Mouse (Mus musculus): ENCODE measurements at regions not wholly inside any gene's neighbourhood (a gene's known extent, or its start where the extent isn't known, plus 50 kb on each side); places are given as distances from the start of the nearest gene placed in this dataset.
A peak's percentile ranks its signal among the peaks of the same experiment; 100 is the strongest.

- H3K4me3 ChIP-seq (ENCODE audit: low read length): no peak overlapping the region
- WGBS: 45% methylated on average over 4 of the region's 4 CpGs
- H3K27ac ChIP-seq (ENCODE audit: low read length): no peak overlapping the region
- H3K9ac ChIP-seq (replicated peaks; ENCODE audit: low read length): no peak overlapping the region
- no peaks in the 10 kb centered on the region for H3K27me3 ChIP-seq (ENCODE audit: insufficient read depth, low read length)
- no peak overlapping the region for H3K4me2 ChIP-seq (replicated peaks; ENCODE audit: low read depth, low read length)
- peaks cover 7% of the 10 kb centered on the region; the same call in 1 of the 2 replicates for H3K9me3 ChIP-seq (ENCODE audit: low read length)
- H3K36me3 ChIP-seq (ENCODE audit: insufficient read depth, low read length): no peaks in the 10 kb centered on the region
- peaks cover 3% of the 10 kb centered on the region; the same call in 1 of the 2 replicates for H3K4me1 ChIP-seq (ENCODE audit: insufficient read depth, low read length)
- ATAC-seq (ENCODE audit: low FRiP score, low TSS enrichment): no peak
Measured at GRCm38 (mm10) chr6:108717681-108718080, 57.3 kb downstream of the Bhlhe40 start.

- Histone ChIP-seq H3K27me3 (ENCODE audit: insufficient read depth, low read length) (no peaks in the 10 kb centered on the region), H3K4me1 (ENCODE audit: insufficient read depth, low read length) (peaks cover 8% of the 10 kb centered on the region), H3K36me3 (ENCODE audit: insufficient read depth, low read length) (no peaks in the 10 kb centered on the region), H3K27ac (ENCODE audit: low read length) (0 out of 2 replicates have a peak overlapping the region, but pooled peaks have one; percentile 3), H3K9ac (replicated peaks; ENCODE audit: low read length) (no peak overlapping the region), H3K4me3 (ENCODE audit: low read length) (no peak overlapping the region), H3K4me2 (replicated peaks; ENCODE audit: low read depth, low read length) (no peak overlapping the region), H3K9me3 (ENCODE audit: low read length) (peaks cover 7% of the 10 kb centered on the region; the same call in 1 of the 2 replicates)
- WGBS: 93% methylated on average over 3 of the region's 3 CpGs
- ATAC-seq (ENCODE audit: low FRiP score, low TSS enrichment): no peak
Measured at GRCm38 (mm10) chr6:108718887-108719286, 58.5 kb downstream of the Bhlhe40 start.

- H3K9ac ChIP-seq (replicated peaks; ENCODE audit: low read length): no peak overlapping the region
- H3K27ac ChIP-seq (ENCODE audit: low read length): no peak overlapping the region
- ATAC-seq (ENCODE audit: low FRiP score, low TSS enrichment): no peak
- WGBS: 54% methylated on average over 4 of the region's 4 CpGs
- no peaks in the 10 kb centered on the region for H3K27me3 ChIP-seq (ENCODE audit: insufficient read depth, low read length)
- peaks cover 8% of the 10 kb centered on the region for H3K4me1 ChIP-seq (ENCODE audit: insufficient read depth, low read length)
- no peak overlapping the region for H3K4me3 ChIP-seq (ENCODE audit: low read length)
- H3K36me3 ChIP-seq (ENCODE audit: insufficient read depth, low read length): no peaks in the 10 kb centered on the region
- H3K4me2 ChIP-seq (replicated peaks; ENCODE audit: low read depth, low read length): no peak overlapping the region
- 0 out of 2 replicates have a peak, but pooled peaks cover 5% of the 10 kb centered on the region for H3K9me3 ChIP-seq (ENCODE audit: low read length)
Measured at GRCm38 (mm10) chr6:108719977-108720376, 59.5 kb downstream of the Bhlhe40 start.

GRCm38 (mm10) chr6:108720978-108721377 is 60.5 kb downstream of the Bhlhe40 start:
- H3K9me3 ChIP-seq (ENCODE audit: low read length): 0 out of 2 replicates have a peak, but pooled peaks cover 5% of the 10 kb centered on the region
- H3K9ac ChIP-seq (replicated peaks; ENCODE audit: low read length): no peak overlapping the region
- H3K4me2 ChIP-seq (replicated peaks; ENCODE audit: low read depth, low read length): no peak overlapping the region
- H3K36me3 ChIP-seq (ENCODE audit: insufficient read depth, low read length): no peaks in the 10 kb centered on the region
- ATAC-seq (ENCODE audit: low FRiP score, low TSS enrichment): no peak
- H3K27ac ChIP-seq (ENCODE audit: low read length): no peak overlapping the region
- H3K4me3 ChIP-seq (ENCODE audit: low read length): no peak overlapping the region
- peaks cover 8% of the 10 kb centered on the region for H3K4me1 ChIP-seq (ENCODE audit: insufficient read depth, low read length)
- 92% methylated on average over 3 of the region's 3 CpGs for WGBS
- H3K27me3 ChIP-seq (ENCODE audit: insufficient read depth, low read length): no peaks in the 10 kb centered on the region

GRCm38 (mm10) chr6:108721557-108721956 is 61.1 kb downstream of the Bhlhe40 start:
- no peaks in the 10 kb centered on the region for H3K36me3 ChIP-seq (ENCODE audit: insufficient read depth, low read length)
- H3K4me3 ChIP-seq (ENCODE audit: low read length): no peak overlapping the region
- H3K4me2 ChIP-seq (replicated peaks; ENCODE audit: low read depth, low read length): no peak overlapping the region
- 83% methylated on average over 4 of the region's 4 CpGs for WGBS
- H3K27me3 ChIP-seq (ENCODE audit: insufficient read depth, low read length): no peaks in the 10 kb centered on the region
- no peak for ATAC-seq (ENCODE audit: low FRiP score, low TSS enrichment)
- peaks cover 8% of the 10 kb centered on the region for H3K4me1 ChIP-seq (ENCODE audit: insufficient read depth, low read length)
- no peak overlapping the region for H3K9ac ChIP-seq (replicated peaks; ENCODE audit: low read length)
- 0 out of 2 replicates have a peak, but pooled peaks cover 5% of the 10 kb centered on the region for H3K9me3 ChIP-seq (ENCODE audit: low read length)
- H3K27ac ChIP-seq (ENCODE audit: low read length): no peak overlapping the region

- Histone ChIP-seq H3K36me3 (ENCODE audit: insufficient read depth, low read length) (no peaks in the 10 kb centered on the region), H3K4me1 (ENCODE audit: insufficient read depth, low read length) (peaks cover 6% of the 10 kb centered on the region), H3K9ac (replicated peaks; ENCODE audit: low read length) (no peak overlapping the region), H3K27ac (ENCODE audit: low read length) (no peak overlapping the region), H3K4me2 (replicated peaks; ENCODE audit: low read depth, low read length) (no peak overlapping the region), H3K4me3 (ENCODE audit: low read length) (no peak overlapping the region), H3K9me3 (ENCODE audit: low read length) (0 out of 2 replicates have a peak, but pooled peaks cover 5% of the 10 kb centered on the region), H3K27me3 (ENCODE audit: insufficient read depth, low read length) (no peaks in the 10 kb centered on the region)
- no peak for ATAC-seq (ENCODE audit: low FRiP score, low TSS enrichment)
- 23% methylated on average over 2 of the region's 2 CpGs for WGBS
Measured at GRCm38 (mm10) chr6:108723236-108723635, 59.7 kb upstream of the Arl8b start.

GRCm38 (mm10) chr6:108723751-108724150 is 59.1 kb upstream of the Arl8b start:
- no peaks in the 10 kb centered on the region for H3K27me3 ChIP-seq (ENCODE audit: insufficient read depth, low read length)
- H3K4me1 ChIP-seq (ENCODE audit: insufficient read depth, low read length): peaks cover 6% of the 10 kb centered on the region
- 0 out of 2 replicates have a peak, but pooled peaks cover 5% of the 10 kb centered on the region for H3K9me3 ChIP-seq (ENCODE audit: low read length)
- H3K9ac ChIP-seq (replicated peaks; ENCODE audit: low read length): no peak overlapping the region
- H3K27ac ChIP-seq (ENCODE audit: low read length): no peak overlapping the region
- H3K4me2 ChIP-seq (replicated peaks; ENCODE audit: low read depth, low read length): no peak overlapping the region
- ATAC-seq (ENCODE audit: low FRiP score, low TSS enrichment): peak; percentile 50; the same call in 1 of the 2 replicates
- WGBS: 48% methylated on average over 2 of the region's 2 CpGs
- no peaks in the 10 kb centered on the region for H3K36me3 ChIP-seq (ENCODE audit: insufficient read depth, low read length)
- no peak overlapping the region for H3K4me3 ChIP-seq (ENCODE audit: low read length)

GRCm38 (mm10) chr6:108731107-108731630 is 51.7 kb upstream of the Arl8b start:
- Histone ChIP-seq H3K4me2 (replicated peaks; ENCODE audit: low read depth, low read length) (no peak overlapping the region), H3K4me1 (ENCODE audit: insufficient read depth, low read length) (no peaks in the 10 kb centered on the region), H3K27me3 (ENCODE audit: insufficient read depth, low read length) (no peaks in the 10 kb centered on the region), H3K4me3 (ENCODE audit: low read length) (no peak overlapping the region), H3K36me3 (ENCODE audit: insufficient read depth, low read length) (no peaks in the 10 kb centered on the region), H3K9ac (replicated peaks; ENCODE audit: low read length) (no peak overlapping the region), H3K27ac (ENCODE audit: low read length) (no peak overlapping the region), H3K9me3 (ENCODE audit: low read length) (no peaks in the 10 kb centered on the region)
- ATAC-seq (ENCODE audit: low FRiP score, low TSS enrichment): no peak
- WGBS: 75% methylated on average over 9 of the region's 9 CpGs
